Mouse (Mus musculus) gastrocnemius, adult 2 months (tissue): ENCODE data around the gene H2-Eb1. TPM values are rescaled to one million over a fixed set of nuclear protein-coding genes. Genes with fewer than 3 reads are reported as not detected.

Experiments
- DNase-seq: peaks from one replicate; pipeline ENCODE4 v3.0.0; 2022
- H3K27ac ChIP-seq: fragments of 200-600 bp; 2 replicates; pipeline ENCODE4 v1.8.1; 2022; ENCODE audit warnings: mild to moderate bottlenecking
- H3K4me3 ChIP-seq: fragments of 200-600 bp; 2 replicates; pipeline ENCODE4 v1.8.1; 2022; ENCODE audit warnings: mild to moderate bottlenecking, moderate library complexity
- CTCF ChIP-seq: fragments of 200-600 bp; IDR thresholded peaks from 2 replicates; pipeline ENCODE4 v1.8.1; 2022; ENCODE audit warnings: antibody characterized with exemption, mild to moderate bottlenecking, moderate library complexity
- intact Hi-C: fragments of 180-260 bp; cut with DNase I; formaldehyde crosslinking; loops from one replicate; pipeline ENCODE4 v1.15.1; 2025
- total RNA-seq, 2 experiments: library from RNA; stranded (reverse); gene quantifications; 2 replicates each; pipeline ENCODE4 v1.2.3; 2021

Gene H2-Eb1
- total RNA-seq, 2 experiments from 2014 or later, result 3.4 to 4.9 TPM

DNA sequence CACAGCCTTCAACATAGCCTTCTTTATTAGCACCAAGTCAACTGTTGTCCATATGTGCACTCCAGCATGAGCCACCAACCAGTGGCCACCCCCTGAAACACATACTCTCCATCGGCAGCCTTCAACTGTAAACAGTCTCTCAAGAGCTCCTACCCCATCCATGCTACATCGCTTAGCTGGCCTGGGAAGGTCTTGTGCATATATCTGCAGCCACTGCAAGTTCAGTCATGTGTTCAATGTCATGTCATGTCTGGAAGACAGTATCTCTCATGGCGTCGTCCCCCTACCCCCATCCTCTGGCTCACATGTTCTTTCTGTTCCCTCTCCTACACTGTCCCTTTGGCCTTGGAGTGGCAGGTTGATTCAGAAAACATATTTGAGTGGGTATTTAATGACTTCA, 39.2 kb downstream of the H2-Eb1 start:
- no peak overlapping the region for H3K4me3 ChIP-seq
- DNase-seq, result no peak
- no peak for TF ChIP-seq CTCF
- intact Hi-C loops, result loop anchor here (10.0 kb wide), 1 partner anchor 90 kb away; the partner anchor contains the start of gene H2-Ab1
- no peak overlapping the region for H3K27ac ChIP-seq

DNA sequence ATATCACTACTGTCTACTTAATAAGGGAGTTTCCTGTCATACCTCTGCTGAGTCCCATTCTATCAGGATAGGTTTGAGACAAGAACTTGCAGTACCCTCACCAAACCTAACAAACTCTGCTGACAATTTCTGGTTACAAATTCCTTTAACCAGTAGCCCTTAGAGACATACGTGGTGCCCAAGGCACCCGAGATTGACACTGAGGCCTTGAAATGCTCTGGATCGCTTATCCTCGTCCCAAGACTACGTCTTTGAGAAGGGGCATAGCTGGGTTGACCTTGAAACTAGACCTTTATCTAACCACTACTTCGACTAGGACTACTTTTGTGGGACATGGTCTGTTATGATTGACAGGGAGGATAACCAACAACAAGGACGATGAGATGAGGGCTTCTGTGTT, 39.8 kb downstream of the H2-Eb1 start:
- H3K27ac ChIP-seq, result no peak overlapping the region
- no peak for DNase-seq
- no peak overlapping the region for H3K4me3 ChIP-seq
- intact Hi-C loops, result loop anchor here (10.0 kb wide), 1 partner anchor 91 kb away; the partner anchor contains the start of gene H2-Ab1
- no peak for TF ChIP-seq CTCF

DNA sequence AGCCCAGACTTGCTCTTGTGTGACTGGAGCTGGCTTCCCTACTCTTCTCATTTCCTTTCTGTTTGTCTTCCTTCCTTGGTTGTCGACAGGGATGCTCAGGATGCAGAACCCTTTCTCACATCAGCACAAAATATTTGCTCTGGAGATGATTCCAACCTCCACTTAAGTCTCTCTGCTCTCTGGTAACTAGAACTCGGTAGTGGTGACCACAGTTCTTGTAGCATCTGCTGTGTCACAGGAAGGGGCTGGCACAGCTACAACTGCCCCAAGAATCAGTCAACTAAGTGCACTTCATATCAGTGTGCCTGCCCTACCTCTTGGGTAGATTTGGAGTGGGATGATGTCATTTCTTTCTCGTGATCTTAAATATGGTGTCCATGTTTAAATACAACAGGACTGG, 40.4 kb downstream of the H2-Eb1 start:
- H3K4me3 ChIP-seq, result no peak overlapping the region
- intact Hi-C loops, result loop anchor here (10.0 kb wide), 1 partner anchor 91 kb away; the partner anchor contains the start of gene H2-Ab1
- TF ChIP-seq CTCF, result no peak
- DNase-seq, result no peak
- no peak overlapping the region for H3K27ac ChIP-seq

DNA sequence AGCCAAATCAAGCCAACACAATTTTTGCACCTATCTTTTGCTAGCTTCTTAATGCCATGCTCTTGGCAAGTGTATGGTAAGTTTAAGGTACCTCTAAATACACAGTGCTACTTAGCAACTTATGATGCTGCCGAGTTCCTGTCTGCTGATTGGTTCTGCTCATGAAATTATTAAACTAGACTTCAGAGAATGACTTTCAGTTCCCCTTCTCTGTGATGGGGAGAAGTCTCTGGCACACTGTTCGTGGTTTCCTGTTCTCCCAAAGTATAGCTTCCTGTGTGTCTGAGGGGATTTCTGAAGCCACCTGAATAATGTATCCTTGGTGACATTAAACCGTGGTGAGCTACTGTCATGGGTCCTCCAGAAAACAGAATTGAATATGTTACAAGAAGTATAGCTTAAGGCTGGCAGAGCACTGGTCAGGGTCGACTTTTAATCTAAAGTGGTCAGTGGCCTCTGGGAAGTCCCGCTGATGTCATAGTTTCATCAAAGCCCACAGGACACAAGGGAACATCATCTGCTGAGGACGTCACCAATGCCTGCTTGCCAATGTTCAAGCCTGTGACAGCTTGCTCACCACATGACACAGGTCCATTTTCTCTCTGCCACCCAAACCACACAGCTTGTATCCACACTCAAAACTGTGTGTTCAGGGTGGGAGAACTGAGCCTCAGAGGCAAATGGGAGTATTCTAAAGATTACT, 42.1 kb downstream of the H2-Eb1 start:
- TF ChIP-seq CTCF, result no peak
- no peak overlapping the region for H3K4me3 ChIP-seq
- intact Hi-C loops, result loop anchor here (10.0 kb wide), 1 partner anchor 93 kb away; the partner anchor contains the start of gene H2-Ab1
- no peak overlapping the region for H3K27ac ChIP-seq
- DNase-seq, result peak; percentile 29

DNA sequence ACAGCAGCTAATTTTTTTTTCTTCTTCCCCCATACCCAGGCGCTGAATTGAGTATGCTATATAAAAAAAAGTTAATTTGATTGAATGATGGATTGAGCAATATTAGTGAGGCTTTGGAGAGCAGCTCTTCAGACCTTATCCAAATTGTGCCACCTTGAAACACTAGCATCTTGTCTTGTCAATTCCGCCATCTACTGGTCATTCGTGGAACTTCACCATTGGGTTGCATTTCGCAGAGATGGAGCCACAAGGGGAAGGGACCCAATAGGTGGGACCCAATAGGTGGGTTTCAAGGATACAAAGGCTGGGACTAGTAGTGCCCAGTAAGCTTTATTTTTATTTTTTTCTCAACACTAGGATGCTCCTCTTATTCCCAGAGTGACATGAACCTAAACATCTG, 43.8 kb downstream of the H2-Eb1 start:
- Histone ChIP-seq H3K4me3 (no peak overlapping the region), H3K27ac (no peak overlapping the region)
- peak; percentile 90 for TF ChIP-seq CTCF
- peak; percentile 59 for DNase-seq
- intact Hi-C loops, result loop anchor here (10.0 kb wide), 1 partner anchor 95 kb away; the partner anchor contains the start of gene H2-Ab1

DNA sequence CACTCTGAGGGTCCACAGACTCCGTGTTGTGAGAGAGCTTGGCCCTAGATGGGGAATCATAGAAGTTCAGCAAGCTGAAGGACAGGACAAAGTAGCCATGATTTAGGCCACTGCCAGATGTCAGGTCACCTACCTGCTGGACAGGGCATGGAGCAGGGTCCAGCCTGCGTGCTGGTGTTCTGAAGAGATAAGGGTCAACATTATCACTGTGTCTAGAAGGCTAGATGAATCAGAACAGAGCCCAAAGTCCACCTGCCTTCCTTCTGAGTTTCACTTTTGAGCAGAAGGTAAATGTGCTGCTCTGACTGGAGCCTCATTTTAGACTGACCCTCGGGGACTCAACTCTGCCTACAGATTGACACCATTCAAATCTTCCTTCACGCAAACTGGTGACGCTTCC, 48.9 kb downstream of the H2-Eb1 start, which contains the start of gene Btnl2:
Btnl2 (plus strand) TSS at position 284 of the 400 bp plus-strand sequence.
- Histone ChIP-seq H3K27ac (peak within 1 kb of the TSS; percentile 35; the same call in 1 of the 2 replicates), H3K4me3 (no peak within 1 kb of the TSS)
- intact Hi-C loops, result no loop called here
- TF ChIP-seq CTCF, result no peak
- DNase-seq, result no peak

DNA sequence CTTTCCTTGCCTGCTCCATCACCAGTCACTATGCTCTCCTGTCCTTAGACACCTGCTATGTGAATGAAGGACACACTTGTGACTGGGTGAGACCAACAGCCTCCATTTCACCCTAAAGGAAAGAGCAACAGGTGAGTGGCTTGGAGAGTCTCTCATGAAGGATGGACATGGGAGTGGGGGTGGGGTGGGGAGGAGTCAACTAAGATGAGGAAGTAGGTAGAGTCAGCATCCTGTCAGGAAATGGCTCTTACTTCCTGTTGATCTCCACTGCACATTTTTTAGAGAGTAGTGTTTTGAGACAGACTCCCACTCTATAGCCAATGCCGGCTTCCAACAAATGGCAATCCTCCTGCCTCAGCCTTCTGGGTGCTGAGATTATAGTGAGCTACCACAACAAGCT, 49.3 kb downstream of the H2-Eb1 start:
- DNase-seq, result no peak
- intact Hi-C loops, result no loop called here
- no peak for TF ChIP-seq CTCF
- no peak overlapping the region for H3K4me3 ChIP-seq
- peak overlapping the region; percentile 35; the same call in 1 of the 2 replicates for H3K27ac ChIP-seq

DNA sequence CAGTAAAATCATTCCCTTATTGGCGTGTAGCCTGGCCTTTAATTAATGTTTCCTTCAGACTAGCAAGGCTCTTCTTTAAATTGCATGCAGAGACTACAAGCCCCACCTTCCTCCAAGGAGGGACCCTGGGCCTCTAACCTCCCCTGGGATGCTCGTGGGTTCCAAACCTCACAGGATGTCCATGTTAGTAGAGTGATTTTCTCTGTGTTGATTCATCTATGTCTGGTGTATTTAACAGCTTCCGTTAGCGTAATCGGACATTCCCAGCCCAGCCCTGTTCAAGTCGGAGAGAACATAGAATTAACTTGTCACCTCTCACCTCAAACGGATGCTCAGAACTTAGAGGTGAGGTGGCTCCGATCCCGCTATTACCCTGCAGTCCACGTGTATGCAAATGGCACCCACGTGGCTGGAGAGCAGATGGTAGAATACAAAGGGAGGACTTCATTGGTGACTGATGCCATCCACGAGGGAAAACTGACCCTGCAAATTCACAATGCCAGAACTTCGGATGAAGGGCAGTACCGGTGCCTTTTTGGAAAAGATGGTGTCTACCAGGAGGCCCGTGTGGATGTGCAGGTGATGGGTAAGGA, 57.4 kb downstream of the H2-Eb1 start:
- Histone ChIP-seq H3K4me3 (no peak overlapping the region), H3K27ac (no peak overlapping the region)
- intact Hi-C loops, result no loop called here
- no peak for DNase-seq
- no peak for TF ChIP-seq CTCF

DNA sequence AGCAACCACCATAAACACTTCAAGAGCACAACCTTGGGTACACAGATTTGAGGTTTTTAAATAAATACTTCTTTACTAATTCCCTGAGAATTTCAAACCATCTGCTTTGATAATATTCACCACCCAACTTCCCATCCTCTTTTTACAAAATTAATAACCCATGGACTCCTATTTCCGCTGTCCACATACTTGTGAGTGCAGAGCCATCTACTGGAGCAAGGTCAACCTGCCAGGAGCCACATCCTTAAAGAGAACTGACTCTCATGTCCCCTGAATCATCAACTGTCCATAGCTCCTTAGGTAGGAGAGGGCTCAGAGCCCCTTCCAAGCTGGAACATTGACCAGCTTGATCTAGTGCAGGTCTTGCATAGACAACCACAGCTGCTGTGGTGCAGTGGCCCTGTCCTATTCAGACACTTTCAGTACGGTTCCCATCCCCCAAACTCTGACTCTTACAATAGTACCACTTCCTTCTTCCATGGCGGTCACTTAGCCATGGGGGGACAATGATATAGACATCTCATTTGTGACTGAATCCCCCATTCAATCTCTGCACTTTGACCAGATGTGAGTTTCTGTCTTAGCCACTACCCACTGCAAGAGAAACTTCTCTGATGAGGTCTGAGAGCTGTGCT, 58.1 kb downstream of the H2-Eb1 start:
- no peak for DNase-seq
- H3K27ac ChIP-seq, result no peak overlapping the region
- intact Hi-C loops, result no loop called here
- TF ChIP-seq CTCF, result no peak
- no peak overlapping the region for H3K4me3 ChIP-seq

DNA sequence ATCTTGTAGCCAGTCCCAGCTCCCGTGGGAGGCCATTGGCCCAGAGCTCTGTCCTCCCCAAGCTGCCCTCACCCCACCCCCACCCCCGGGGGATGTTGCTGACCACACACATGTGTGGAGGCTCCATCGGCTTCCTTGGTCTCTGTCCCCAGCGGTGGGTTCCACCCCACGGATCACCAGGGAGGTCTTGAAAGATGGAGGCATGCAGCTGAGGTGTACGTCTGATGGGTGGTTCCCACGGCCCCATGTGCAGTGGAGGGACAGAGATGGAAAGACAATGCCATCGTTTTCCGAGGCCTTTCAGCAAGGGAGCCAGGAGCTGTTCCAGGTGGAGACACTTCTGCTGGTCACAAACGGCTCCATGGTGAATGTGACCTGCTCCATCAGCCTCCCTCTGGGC, 59.4 kb downstream of the H2-Eb1 start:
- peak; percentile 24 for DNase-seq
- no peak for TF ChIP-seq CTCF
- Histone ChIP-seq H3K4me3 (peak overlapping the region; percentile 33), H3K27ac (no peak overlapping the region)
- intact Hi-C loops, result no loop called here

Other genes starting within 250 kb of the H2-Eb1 start
- not detected for gene H2-Oa, start 213.5 kb upstream of the H2-Eb1 start, total RNA-seq
- 1 to 10 TPM; 3.0 to 3.1 TPM for gene H2-DMa, start 186.3 kb upstream of the H2-Eb1 start, total RNA-seq
- 10 to 100 TPM; 70.3 to 88.9 TPM for gene Brd2, start 183.2 kb upstream of the H2-Eb1 start, total RNA-seq
- under 1 TPM; 0.46 to 0.47 TPM for gene H2-DMb2, start 162.6 kb upstream of the H2-Eb1 start, total RNA-seq
- gene H2-DMb1, start 152.8 kb upstream of the H2-Eb1 start, total RNA-seq, result under 1 TPM; 0.38 to 0.61 TPM
- 1 to 10 TPM in 1 of 2 experiments, under 1 TPM in 1; 0.74 to 1.5 TPM for gene Tap1, start 118.3 kb upstream of the H2-Eb1 start, total RNA-seq
- gene Psmb9, start 118.1 kb upstream of the H2-Eb1 start, total RNA-seq, result 1 to 10 TPM; 1.4 to 1.7 TPM
- 1 to 10 TPM; 2.2 to 3.4 TPM for gene Psmb8, start 108.1 kb upstream of the H2-Eb1 start, total RNA-seq
- gene Tap2, start 102.3 kb upstream of the H2-Eb1 start, total RNA-seq, result 1 to 10 TPM; 4.9 to 7.5 TPM
- gene H2-Ob, start 67.0 kb upstream of the H2-Eb1 start, total RNA-seq, result under 1 TPM in 1 of 2 experiments, not detected in 1; 0.11 TPM
- 1 to 10 TPM; 3.1 to 4.7 TPM for gene H2-Ab1, start 48.2 kb upstream of the H2-Eb1 start, total RNA-seq
- 1 to 10 TPM; 5.3 to 6.0 TPM for gene H2-Aa, start 18.0 kb upstream of the H2-Eb1 start, total RNA-seq
- gene H2-Eb2, start 19.8 kb downstream of the H2-Eb1 start, total RNA-seq, result not detected
- gene Btnl2, start 49.0 kb downstream of the H2-Eb1 start, total RNA-seq, result under 1 TPM; 0.18 to 0.20 TPM
- gene Btnl1, start 71.3 kb downstream of the H2-Eb1 start, total RNA-seq, result not detected
- under 1 TPM in 1 of 2 experiments, not detected in 1; 0.43 TPM for gene BC051142, start 93.0 kb downstream of the H2-Eb1 start, total RNA-seq
- not detected for gene Btnl4, start 171.5 kb downstream of the H2-Eb1 start, total RNA-seq
- gene Btnl6, start 211.5 kb downstream of the H2-Eb1 start, total RNA-seq, result not detected